Mouse (Mus musculus) layer of hippocampus, adult 11-12 months (tissue): ENCODE data around the gene 1700037H04Rik.
"Not testable (repeated sequence)": the region's sequence is repeated elsewhere in the genome, so short reads cannot be mapped to it uniquely, and the experiment has no call there.

Experiments used
- DNase-seq: peaks from one replicate; pipeline ENCODE4 v3.0.0; 2022; ENCODE audit warnings: low spot score

The 1700037H04Rik gene

GRCm38 (mm10) chr2:131127161-131127730, 32.6 kb downstream of the 1700037H04Rik start, which contains the start of gene Hspa12b:
TSS of gene Hspa12b (plus strand) at chr2:131127280.
- DNase-seq, result no peak

GRCm38 (mm10) chr2:131125964-131126815, 33.7 kb downstream of the 1700037H04Rik start:
- DNase-seq, result no peak

DNA sequence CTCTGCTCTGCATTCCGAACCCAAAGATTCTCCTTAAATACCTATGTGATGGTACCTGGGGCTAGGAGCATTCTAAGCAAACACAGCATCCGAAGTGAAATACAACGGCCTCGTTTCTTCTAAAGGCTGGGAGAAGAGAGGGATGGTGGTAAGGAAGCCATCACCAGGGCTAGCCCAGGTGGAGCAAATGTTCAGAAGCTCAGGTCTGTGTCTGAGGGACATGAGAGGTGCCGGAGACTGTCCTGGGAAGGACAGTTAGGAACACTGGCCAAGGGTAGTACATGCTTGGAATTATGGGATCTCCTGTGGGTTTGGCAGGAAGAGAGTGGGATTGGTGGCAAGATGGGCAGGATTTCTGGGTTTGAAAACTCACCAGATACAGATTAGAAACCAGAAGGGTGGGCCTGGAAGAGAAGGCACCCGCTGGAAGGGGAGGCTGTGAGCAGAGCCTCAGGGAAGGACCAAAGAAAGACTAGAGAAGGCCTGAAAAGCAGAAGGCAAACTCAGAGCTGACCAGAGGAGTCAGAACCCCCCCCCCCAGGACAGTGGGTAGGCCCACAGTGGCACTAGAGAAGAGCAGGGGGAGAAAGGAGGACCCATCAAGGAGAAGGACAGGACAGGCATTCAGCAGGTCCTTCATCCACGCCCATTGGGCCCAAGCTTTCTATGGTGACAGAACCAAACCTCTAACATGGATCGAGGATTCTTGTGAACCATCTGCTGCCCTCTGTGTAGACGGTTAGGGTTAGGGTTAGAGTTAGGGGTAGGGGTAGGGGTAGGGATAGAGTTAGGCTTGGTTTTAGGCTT, 34.5 kb downstream of the 1700037H04Rik start:
- DNase-seq, result no peak

DNA sequence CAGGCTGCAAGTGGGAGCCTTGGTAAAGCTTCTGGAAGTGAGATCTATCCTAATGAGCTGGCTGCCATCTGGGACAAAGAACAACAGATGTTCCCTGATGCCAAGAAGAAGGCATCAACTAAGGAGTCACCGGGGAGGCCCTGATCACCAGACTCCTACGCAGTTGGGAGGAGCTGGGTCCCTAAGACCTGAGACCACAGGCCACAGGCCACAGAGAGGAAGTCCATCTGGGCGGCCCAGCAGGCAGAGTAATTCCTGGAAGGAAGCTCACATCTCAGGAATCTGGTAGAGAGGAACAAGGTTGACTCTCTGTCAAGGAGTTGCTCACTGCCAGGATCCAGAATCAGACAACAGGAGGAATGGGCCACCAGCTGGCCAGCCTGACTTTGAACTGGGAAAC, 35.7 kb downstream of the 1700037H04Rik start:
- no peak for DNase-seq

GRCm38 (mm10) chr2:131118968-131119574, 40.8 kb downstream of the 1700037H04Rik start:
- DNase-seq, result no peak

DNA sequence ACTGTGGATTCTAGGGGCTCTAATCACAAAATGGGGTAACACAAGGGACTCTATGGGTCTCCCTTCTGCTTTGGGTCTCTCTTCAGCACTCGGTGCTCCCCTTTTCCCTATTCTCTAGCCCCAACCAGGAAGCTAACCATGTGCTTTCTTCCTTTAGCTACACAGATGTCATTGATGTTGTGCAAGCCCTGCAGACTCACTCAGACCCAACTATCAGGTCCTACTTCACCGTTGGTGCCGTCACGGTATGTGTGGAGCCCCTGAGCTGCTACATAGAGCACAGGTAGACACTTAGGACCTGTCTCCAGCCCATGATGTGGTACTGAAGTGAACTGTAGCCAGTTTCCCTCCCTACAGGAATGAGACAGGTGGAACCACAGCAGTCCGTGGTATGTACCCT, 53.9 kb downstream of the 1700037H04Rik start:
- DNase-seq, result no peak

- DNase-seq, result not testable (repeated sequence)
Measured at GRCm38 (mm10) chr2:131105061-131105460, 54.8 kb downstream of the 1700037H04Rik start.

DNA sequence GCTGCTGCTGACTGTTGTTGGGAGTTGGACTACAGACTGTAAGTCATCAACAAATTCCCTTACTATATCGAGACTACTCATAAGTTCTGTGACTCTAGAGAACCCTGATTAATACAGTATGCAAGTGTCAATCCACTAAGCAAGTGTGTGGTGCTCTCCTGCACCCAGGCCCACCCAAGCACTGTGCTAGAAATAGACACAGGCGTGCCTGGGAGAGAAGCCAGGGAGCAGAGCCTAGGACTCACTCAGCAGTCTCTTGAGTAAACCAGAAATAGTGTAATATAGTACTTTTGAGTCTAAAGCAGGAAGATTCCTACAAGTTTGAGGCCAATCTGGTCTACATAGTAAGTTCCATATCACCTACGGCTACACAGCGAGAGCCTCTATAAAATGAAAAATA, 55.9 kb downstream of the 1700037H04Rik start:
- no peak for DNase-seq

GRCm38 (mm10) chr2:131101530-131101929, 58.4 kb downstream of the 1700037H04Rik start:
- no peak for DNase-seq

GRCm38 (mm10) chr2:131097087-131097486, 62.8 kb downstream of the 1700037H04Rik start:
- no peak for DNase-seq
